Mouse (Mus musculus): Measurements from ENCODE around the gene Olfr272. TPM values are rescaled to one million over a fixed set of nuclear protein-coding genes. Genes with fewer than 3 reads are reported as not detected.
A peak's percentile ranks its signal among the peaks of the same experiment; 100 is the strongest.

The Olfr272 gene
- not detected in 2 replicates for polyA plus RNA-seq (2011; ENCODE audit: insufficient read depth, insufficient read length, low replicate concordance, missing spikeins)

GRCm38 (mm10) chr4:52919078-52919477, at the start of gene Olfr272:
Olfr272 (minus strand) TSS chr4:52919178.
- Histone ChIP-seq H3K4me3 (replicated peaks; ENCODE audit: control insufficient read depth, low read depth, low read length) (no peak within 1 kb of the TSS), H3K4me1 (ENCODE audit: control insufficient read depth, insufficient read depth, low read length) (peaks cover 1% of the 10 kb centered on the region; the same call in 1 of the 2 replicates), H3K27ac (ENCODE audit: control insufficient read depth, insufficient read depth, low read depth, low read length, poor library complexity) (no peak within 1 kb of the TSS)
- WGBS = 81% methylated on average over 2 of the region's 2 CpGs
- TF ChIP-seq POLR2A (IDR thresholded peaks at IDR 0.05; ENCODE audit: borderline replicate concordance, control insufficient read depth, low read depth, low read length) = no peak
- TF ChIP-seq CTCF (IDR thresholded peaks at IDR 0.05; ENCODE audit: control insufficient read depth, insufficient read depth, low read length) = no peak

DNA sequence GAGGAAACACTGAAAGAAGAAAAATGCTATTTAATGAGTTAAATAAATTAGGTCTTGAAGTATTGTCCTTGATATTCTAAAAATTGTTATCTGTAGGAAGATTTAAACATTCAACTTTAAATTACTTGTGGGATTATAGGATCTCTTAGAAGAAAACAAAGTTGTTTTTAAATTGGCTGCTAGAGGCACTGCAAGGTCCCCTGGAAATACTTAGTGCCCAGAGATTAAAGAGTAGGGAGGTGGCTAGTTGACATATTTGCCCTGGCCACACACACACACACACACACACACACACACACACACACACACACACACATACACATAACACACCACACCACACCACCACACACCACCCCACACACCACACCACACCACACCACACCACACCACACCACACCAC, 45.3 kb upstream of the Olfr272 start, which contains the start of gene Olfr270:
Gene Olfr270 (plus strand): TSS at position 301 of the 400 bp plus-strand sequence.
- H3K4me1 ChIP-seq (ENCODE audit: control insufficient read depth, insufficient read depth, low read length) = no peaks in the 10 kb centered on the region
- TF ChIP-seq POLR2A (IDR thresholded peaks at IDR 0.05; ENCODE audit: borderline replicate concordance, control insufficient read depth, low read depth, low read length) (no peak), CTCF (IDR thresholded peaks at IDR 0.05; ENCODE audit: control insufficient read depth, insufficient read depth, low read length) (no peak)
- H3K27ac ChIP-seq (ENCODE audit: control insufficient read depth, insufficient read depth, low read depth, low read length, poor library complexity) = no peak within 1 kb of the TSS
- H3K4me3 ChIP-seq (replicated peaks; ENCODE audit: control insufficient read depth, low read depth, low read length) = no peak within 1 kb of the TSS

GRCm38 (mm10) chr4:52958693-52959092, 39.7 kb upstream of the Olfr272 start:
- Histone ChIP-seq H3K4me3 (replicated peaks; ENCODE audit: control insufficient read depth, low read depth, low read length) (no peak overlapping the region), H3K4me1 (ENCODE audit: control insufficient read depth, insufficient read depth, low read length) (no peaks in the 10 kb centered on the region), H3K27ac (ENCODE audit: control insufficient read depth, insufficient read depth, low read depth, low read length, poor library complexity) (no peak overlapping the region)
- 33% methylated on average over 4 of the region's 4 CpGs for WGBS
- TF ChIP-seq CTCF (IDR thresholded peaks at IDR 0.05; ENCODE audit: control insufficient read depth, insufficient read depth, low read length) (peak; percentile 46), POLR2A (IDR thresholded peaks at IDR 0.05; ENCODE audit: borderline replicate concordance, control insufficient read depth, low read depth, low read length) (no peak)

GRCm38 (mm10) chr4:52949005-52949404, 30.0 kb upstream of the Olfr272 start:
- no peak overlapping the region for H3K4me3 ChIP-seq (replicated peaks; ENCODE audit: control insufficient read depth, low read depth, low read length)
- 65% methylated on average over 2 of the region's 2 CpGs for WGBS

DNA sequence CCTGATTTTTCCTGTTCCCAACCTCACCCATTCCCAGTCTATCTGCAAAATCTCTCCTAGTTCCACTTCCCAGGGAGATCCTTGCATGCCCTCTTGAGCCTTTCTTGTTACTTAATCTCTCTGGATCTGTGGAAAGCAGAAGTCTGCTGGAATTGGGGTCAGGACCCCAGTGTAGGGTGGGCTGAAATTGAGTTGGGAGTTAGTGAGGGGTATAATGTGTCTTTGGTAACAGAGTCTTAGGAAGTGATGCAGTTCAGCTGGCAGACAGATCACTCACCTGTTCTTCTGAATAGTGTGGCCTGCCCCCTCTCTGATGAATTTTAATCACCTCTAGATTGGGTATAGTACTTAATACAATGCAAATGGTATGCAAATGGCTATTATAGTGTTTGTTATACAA, 27.7 kb upstream of the Olfr272 start:
- no peak overlapping the region for H3K27ac ChIP-seq (ENCODE audit: control insufficient read depth, insufficient read depth, low read depth, low read length, poor library complexity)
- TF ChIP-seq CTCF (IDR thresholded peaks at IDR 0.05; ENCODE audit: control insufficient read depth, insufficient read depth, low read length) = no peak
- no peak for TF ChIP-seq POLR2A (IDR thresholded peaks at IDR 0.05; ENCODE audit: borderline replicate concordance, control insufficient read depth, low read depth, low read length)
- H3K4me3 ChIP-seq (replicated peaks; ENCODE audit: control insufficient read depth, low read depth, low read length) = no peak overlapping the region
- no peaks in the 10 kb centered on the region for H3K4me1 ChIP-seq (ENCODE audit: control insufficient read depth, insufficient read depth, low read length)

More at GRCm38 (mm10) chr4:52949005-52949404, 30.0 kb upstream of the Olfr272 start:
- no peaks in the 10 kb centered on the region for H3K4me1 ChIP-seq (ENCODE audit: control insufficient read depth, insufficient read depth, low read length)
- TF ChIP-seq CTCF (IDR thresholded peaks at IDR 0.05; ENCODE audit: control insufficient read depth, insufficient read depth, low read length) (no peak), POLR2A (IDR thresholded peaks at IDR 0.05; ENCODE audit: borderline replicate concordance, control insufficient read depth, low read depth, low read length) (no peak)
- H3K27ac ChIP-seq (ENCODE audit: control insufficient read depth, insufficient read depth, low read depth, low read length, poor library complexity) = no peak overlapping the region

- Histone ChIP-seq H3K4me1 (ENCODE audit: control insufficient read depth, insufficient read depth, low read length) (no peaks in the 10 kb centered on the region), H3K4me3 (replicated peaks; ENCODE audit: control insufficient read depth, low read depth, low read length) (no peak overlapping the region), H3K27ac (ENCODE audit: control insufficient read depth, insufficient read depth, low read depth, low read length, poor library complexity) (no peak overlapping the region)
- no peak for TF ChIP-seq CTCF (IDR thresholded peaks at IDR 0.05; ENCODE audit: control insufficient read depth, insufficient read depth, low read length)
- TF ChIP-seq POLR2A (IDR thresholded peaks at IDR 0.05; ENCODE audit: borderline replicate concordance, control insufficient read depth, low read depth, low read length) = no peak
- 53% methylated on average over 4 of the region's 4 CpGs for WGBS
These were observed 11.5 kb upstream of the Olfr272 start for GRCm38 (mm10) chr4:52930480-52930879.

GRCm38 (mm10) chr4:52917311-52917688, 1.7 kb downstream of the Olfr272 start:
- no peak for TF ChIP-seq POLR2A (IDR thresholded peaks at IDR 0.05; ENCODE audit: borderline replicate concordance, control insufficient read depth, low read depth, low read length)
- TF ChIP-seq CTCF (IDR thresholded peaks at IDR 0.05; ENCODE audit: control insufficient read depth, insufficient read depth, low read length) = no peak
- peaks cover 1% of the 10 kb centered on the region; the same call in 1 of the 2 replicates for H3K4me1 ChIP-seq (ENCODE audit: control insufficient read depth, insufficient read depth, low read length)
- 36% methylated on average over 2 of the region's 2 CpGs for WGBS
- no peak overlapping the region for H3K4me3 ChIP-seq (replicated peaks; ENCODE audit: control insufficient read depth, low read depth, low read length)
- no peak overlapping the region for H3K27ac ChIP-seq (ENCODE audit: control insufficient read depth, insufficient read depth, low read depth, low read length, poor library complexity)

- Histone ChIP-seq H3K27ac (ENCODE audit: control insufficient read depth, insufficient read depth, low read depth, low read length, poor library complexity) (no peak overlapping the region; the same call in 1 of the 2 replicates), H3K4me3 (replicated peaks; ENCODE audit: control insufficient read depth, low read depth, low read length) (no peak overlapping the region), H3K4me1 (ENCODE audit: control insufficient read depth, insufficient read depth, low read length) (peaks cover 1% of the 10 kb centered on the region; the same call in 1 of the 2 replicates)
- no peak for TF ChIP-seq POLR2A (IDR thresholded peaks at IDR 0.05; ENCODE audit: borderline replicate concordance, control insufficient read depth, low read depth, low read length)
- no peak for TF ChIP-seq CTCF (IDR thresholded peaks at IDR 0.05; ENCODE audit: control insufficient read depth, insufficient read depth, low read length)
- WGBS = 17% methylated on average over 6 of the region's 6 CpGs
These were observed 2.2 kb downstream of the Olfr272 start for GRCm38 (mm10) chr4:52916659-52917310.

Measured in bone marrow, adult 2 months (tissue).